In genomic region chr9:27801807-27802206, GRCm38 (mm10) we compare ENCODE assay signal across 20 mouse cellular contexts. TPM values are rescaled to one million over a fixed set of nuclear protein-coding genes. Genes with fewer than 3 reads are reported as not detected.
"Had no signal": no experiment of that assay in that cellular context is flagged by ENCODE, and none has a peak within 500 bp of the region (broad histone marks: within the 10 kb centered on the region; RNA-seq: fewer than 3 reads in every experiment).

No protein-coding gene starts in this region.

- ATAC-seq: hindbrain, postnatal 0 days; intestine, embryonic 16.5 days had no signal

- H3K4me1 ChIP-seq: heart, embryonic 13.5 days; heart, embryonic 15.5 days; hindbrain, embryonic 13.5 days; hindbrain, embryonic 15.5 days; kidney, embryonic 15.5 days; limb, embryonic 13.5 days; limb, embryonic 15.5 days had no signal

- H3K27me3 ChIP-seq: heart, embryonic 13.5 days; heart, embryonic 15.5 days; hindbrain, embryonic 13.5 days; hindbrain, embryonic 15.5 days; kidney, embryonic 15.5 days; limb, embryonic 13.5 days; limb, embryonic 15.5 days had no signal

- DNase-seq: gastrocnemius, postnatal 14 days; gastrocnemius, postnatal 36 days; heart, postnatal 14 days; heart, postnatal 36 days; kidney, postnatal 14 days; layer of hippocampus, adult 9-11 months; layer of hippocampus, postnatal 36 days; left cerebral cortex, postnatal 4 days had no signal

- H3K36me3 ChIP-seq: heart, embryonic 13.5 days; heart, embryonic 15.5 days; hindbrain, embryonic 13.5 days; hindbrain, embryonic 15.5 days; kidney, embryonic 15.5 days; limb, embryonic 13.5 days; limb, embryonic 15.5 days had no signal

- H3K4me2 ChIP-seq: heart, embryonic 11.5 days; heart, embryonic 13.5 days; heart, embryonic 15.5 days; hindbrain, embryonic 13.5 days; hindbrain, embryonic 15.5 days; kidney, embryonic 15.5 days; limb, embryonic 13.5 days; limb, embryonic 15.5 days had no signal

- H3K4me3 ChIP-seq: heart, embryonic 13.5 days; heart, embryonic 15.5 days; hindbrain, embryonic 13.5 days; hindbrain, embryonic 15.5 days; kidney, embryonic 15.5 days; limb, embryonic 13.5 days; limb, embryonic 15.5 days had no signal

- H3K9me3 ChIP-seq: heart, embryonic 15.5 days; hindbrain, embryonic 13.5 days; hindbrain, embryonic 15.5 days; kidney, embryonic 15.5 days; limb, embryonic 13.5 days; limb, embryonic 15.5 days had no signal

- H3K27ac ChIP-seq: heart, embryonic 13.5 days; heart, embryonic 15.5 days; hindbrain, embryonic 13.5 days; hindbrain, embryonic 15.5 days; hindbrain, postnatal 0 days; kidney, embryonic 15.5 days; kidney, postnatal 0 days; limb, embryonic 13.5 days; limb, embryonic 15.5 days had no signal

- H3K9ac ChIP-seq: heart, embryonic 13.5 days; heart, embryonic 15.5 days; hindbrain, embryonic 13.5 days; hindbrain, embryonic 15.5 days; kidney, embryonic 15.5 days; limb, embryonic 13.5 days; limb, embryonic 15.5 days had no signal

RNA-seq across cellular contexts. Expression of gene Opcml, which starts 11.2 kb away (rescaled TPM):
- polyA plus RNA-seq: liver, adult 2 months had no signal
